Mouse (Mus musculus): ENCODE data around the gene Rasgef1b. TPM values are rescaled to one million over a fixed set of nuclear protein-coding genes. Genes with fewer than 3 reads are reported as not detected.

Rasgef1b gene
- total and polyA plus RNA-seq, 3 experiments = 0.17 to 0.26 (median 0.21) TPM

DNA sequence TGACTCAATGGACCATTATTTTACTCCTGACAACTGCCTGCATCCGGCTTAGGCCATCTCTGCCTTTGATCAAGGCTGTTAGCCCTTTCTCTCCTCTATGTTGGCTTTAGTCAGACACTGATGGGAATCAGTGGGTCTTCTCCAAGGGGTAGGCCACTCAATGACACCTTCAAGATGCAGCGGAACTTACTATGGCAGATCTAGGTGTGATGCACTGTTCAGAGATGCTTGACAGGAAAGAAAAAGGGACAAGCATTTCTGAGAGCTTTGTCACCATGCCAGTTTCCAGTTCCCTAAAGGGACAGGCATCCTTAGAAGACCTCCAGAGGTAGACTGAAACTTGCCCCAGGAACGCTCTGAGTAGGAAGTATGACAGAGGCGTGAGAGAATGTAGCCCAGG is 306.0 kb downstream of the Rasgef1b start:
- Histone ChIP-seq H3K27me3 (replicated peaks) (no peaks in the 10 kb centered on the region), H3K4me1 (ENCODE audit: control insufficient read depth in 1 of 2, insufficient read depth in 2 of 2) (no peaks in the 10 kb centered on the region), H3K79me2 (replicated peaks; ENCODE audit: control insufficient read depth, extremely low read depth, insufficient read depth, poor library complexity, severe bottlenecking) (no peaks in the 10 kb centered on the region), H3K27ac (ENCODE audit: insufficient read depth, low read depth) (no peak overlapping the region), H3K4me3 (replicated peaks in 1 of 3; ENCODE audit: low read depth in 2 of 3, low read length in 2 of 3, poor library complexity in 1 of 3) (no peak overlapping the region), H3K4me2 (ENCODE audit: insufficient read depth, low read depth, poor library complexity, severe bottlenecking) (no peak overlapping the region), H3K9me3 (replicated peaks; ENCODE audit: low read length) (no peaks in the 10 kb centered on the region), H3K9ac (ENCODE audit: insufficient read depth, low read depth) (no peak overlapping the region), H3K36me3 (replicated peaks in 1 of 2; ENCODE audit: control insufficient read depth in 1 of 2, insufficient read depth in 1 of 2, low read length in 1 of 2) (no peaks in the 10 kb centered on the region)
- dilution Hi-C loops (cut with MboI; ENCODE audit: extremely low pct_ligation_motif_present, extremely low pct_unique_long_range_greater_than_20kb, low sequenced_read_pairs) (no loop called here), in situ Hi-C loops (cut with MboI; ENCODE audit: low pct_ligation_motif_present, low pct_unique_long_range_greater_than_20kb, low sequenced_read_pairs) (no loop called here)
- TF ChIP-seq PAX5 (IDR thresholded peaks at IDR 0.05; ENCODE audit: low read length) = no peak
- no peak for TF ChIP-seq CHD2 (IDR thresholded peaks at IDR 0.05; ENCODE audit: low read length)
- no peak for TF ChIP-seq CTCF (conservative IDR thresholded peaks at IDR 0.05 in 1 of 2, IDR thresholded peaks at IDR 0.05 in 1 of 2; ENCODE audit: low read depth in 2 of 2, low read length in 2 of 2)
- no peak for TF ChIP-seq MAZ (IDR thresholded peaks at IDR 0.05; ENCODE audit: low read depth, low read length)
- no peak for TF ChIP-seq TCF12 (IDR thresholded peaks at IDR 0.05; ENCODE audit: low read depth, low read length)
- no peak for TF ChIP-seq E2F4 (IDR thresholded peaks at IDR 0.05; ENCODE audit: insufficient replicate concordance, low read depth, low read length)
- TF ChIP-seq SIN3A (IDR thresholded peaks at IDR 0.05; ENCODE audit: low read length) = no peak
- no peak for TF ChIP-seq MYC (IDR thresholded peaks at IDR 0.05; ENCODE audit: low read depth, low read length)
- TF ChIP-seq ELF1 (IDR thresholded peaks at IDR 0.05; ENCODE audit: low read depth, low read length) = no peak
- no peak for TF ChIP-seq BHLHE40 (IDR thresholded peaks at IDR 0.05; ENCODE audit: low read depth, low read length)
- no peak for TF ChIP-seq RCOR1 (conservative IDR thresholded peaks at IDR 0.05; ENCODE audit: low read depth, low read length)
- no peak for TF ChIP-seq NRF1 (IDR thresholded peaks at IDR 0.05; ENCODE audit: low read depth, low read length)
- TF ChIP-seq JUN (IDR thresholded peaks at IDR 0.05; ENCODE audit: insufficient read depth, low read depth, low read length) = no peak
- TF ChIP-seq KAT2A (IDR thresholded peaks at IDR 0.05; ENCODE audit: insufficient replicate concordance, low read length) = no peak
- TF ChIP-seq ETS1 (conservative IDR thresholded peaks at IDR 0.05; ENCODE audit: low read depth, low read length) = no peak
- no peak for TF ChIP-seq ZC3H11A (IDR thresholded peaks at IDR 0.05; ENCODE audit: low read depth, low read length)
- TF ChIP-seq TBP (conservative IDR thresholded peaks at IDR 0.05; ENCODE audit: low read depth, low read length) = no peak
- TF ChIP-seq EP300 (IDR thresholded peaks at IDR 0.05; ENCODE audit: low read length) = no peak
- TF ChIP-seq MAFK (IDR thresholded peaks at IDR 0.05; ENCODE audit: insufficient replicate concordance, low read length) = no peak
- no peak for DNase-seq (ENCODE audit: extremely low read depth)

DNA sequence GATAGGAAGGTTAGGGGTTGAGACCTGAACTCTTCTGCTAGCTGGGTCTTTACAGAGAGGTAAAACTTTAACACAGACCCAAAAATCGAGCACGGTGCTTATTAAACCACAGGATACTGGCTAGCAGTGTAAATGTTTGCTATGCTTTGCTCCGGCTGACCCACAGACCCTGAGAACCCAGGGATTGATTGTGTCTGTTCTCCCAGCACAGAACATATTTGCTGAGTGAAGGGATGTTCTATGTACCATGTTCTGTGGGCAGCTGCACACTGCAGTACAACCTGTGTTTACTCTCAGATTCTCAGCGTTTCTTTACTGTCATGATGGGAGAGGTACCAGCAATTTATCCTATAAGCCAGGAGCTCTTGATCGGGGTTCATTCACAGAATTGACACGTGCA is 306.8 kb downstream of the Rasgef1b start:
- Histone ChIP-seq H3K4me1 (ENCODE audit: control insufficient read depth in 1 of 2, insufficient read depth in 2 of 2) (no peaks in the 10 kb centered on the region), H3K4me3 (replicated peaks in 1 of 3; ENCODE audit: low read depth in 2 of 3, low read length in 2 of 3, poor library complexity in 1 of 3) (no peak overlapping the region), H3K79me2 (replicated peaks; ENCODE audit: control insufficient read depth, extremely low read depth, insufficient read depth, poor library complexity, severe bottlenecking) (no peaks in the 10 kb centered on the region), H3K4me2 (ENCODE audit: insufficient read depth, low read depth, poor library complexity, severe bottlenecking) (no peak overlapping the region), H3K36me3 (replicated peaks in 1 of 2; ENCODE audit: control insufficient read depth in 1 of 2, insufficient read depth in 1 of 2, low read length in 1 of 2) (no peaks in the 10 kb centered on the region), H3K27me3 (replicated peaks) (peaks cover under 1% of the 10 kb centered on the region), H3K9me3 (replicated peaks; ENCODE audit: low read length) (no peaks in the 10 kb centered on the region), H3K9ac (ENCODE audit: insufficient read depth, low read depth) (no peak overlapping the region), H3K27ac (ENCODE audit: insufficient read depth, low read depth) (no peak overlapping the region)
- dilution Hi-C loops (cut with MboI; ENCODE audit: extremely low pct_ligation_motif_present, extremely low pct_unique_long_range_greater_than_20kb, low sequenced_read_pairs) = no loop called here
- in situ Hi-C loops (cut with MboI; ENCODE audit: low pct_ligation_motif_present, low pct_unique_long_range_greater_than_20kb, low sequenced_read_pairs) = no loop called here
- TF ChIP-seq ZKSCAN1 (IDR thresholded peaks at IDR 0.05; ENCODE audit: borderline replicate concordance, low read depth, low read length) (no peak), ZNF384 (IDR thresholded peaks at IDR 0.05; ENCODE audit: low read depth, low read length) (no peak), CHD1 (IDR thresholded peaks at IDR 0.05; ENCODE audit: low read depth, low read length) (no peak), ETS1 (conservative IDR thresholded peaks at IDR 0.05; ENCODE audit: low read depth, low read length) (no peak), EP300 (IDR thresholded peaks at IDR 0.05; ENCODE audit: low read length) (no peak), BHLHE40 (IDR thresholded peaks at IDR 0.05; ENCODE audit: low read depth, low read length) (no peak), UBTF (IDR thresholded peaks at IDR 0.05; ENCODE audit: low read depth, low read length) (no peak)
- DNase-seq (ENCODE audit: extremely low read depth) = no peak
